Comparison of ENCODE assay signal across 8 mouse cellular contexts in the genomic region with DNA sequence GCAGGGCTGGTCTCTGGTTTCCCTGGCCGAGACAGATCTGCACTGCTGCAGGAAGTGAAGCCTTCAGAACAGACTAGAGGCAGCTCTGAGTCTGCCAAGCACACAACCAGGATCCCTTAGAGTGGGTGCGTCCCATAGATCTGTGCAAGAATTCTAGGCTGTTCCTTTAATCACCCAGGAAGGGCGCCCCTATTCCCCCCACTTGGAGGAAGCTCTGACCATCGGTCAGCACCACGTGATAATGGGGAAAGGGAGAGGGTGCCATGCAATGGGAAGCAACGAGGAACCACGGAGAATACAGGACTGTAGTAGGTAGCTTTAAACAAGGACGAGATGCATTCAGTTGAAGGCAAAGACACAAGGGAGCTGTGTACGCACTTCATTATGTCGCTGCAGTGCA.
DNase-seq lines count a peak whose midpoint lies in the region; ATAC-seq and TF ChIP-seq lines count a peak whose summit lies in the region.

No protein-coding gene starts in this region.

- no peak overlapping the region for H3K9ac ChIP-seq in embryonic facial prominence, embryonic 15.5 days

- no peak overlapping the region for H3K4me2 ChIP-seq in embryonic facial prominence, embryonic 15.5 days (replicated peaks)
- H3K4me2 ChIP-seq in myocyte (ENCODE audit: low read depth), result peak overlapping the region; percentile 31

- no peak overlapping the region for H3ac ChIP-seq in myocyte (ENCODE audit: control insufficient read depth, insufficient read length)

- ATAC-seq in embryonic facial prominence, embryonic 15.5 days (ENCODE audit: insufficient number of reproducible peaks, low FRiP score, low TSS enrichment, low read depth), result no peak
- no peak for ATAC-seq in cerebellum, adult (ENCODE audit: insufficient number of reproducible peaks, low FRiP score, low TSS enrichment)

- peak overlapping the region; percentile 33 for H3K27ac ChIP-seq in heart, embryonic 10.5 days
- peak overlapping the region; percentile 48; the same call in 1 of the 2 replicates for H3K27ac ChIP-seq in embryonic facial prominence, embryonic 15.5 days (replicated peaks)

- peaks cover 18% of the 10 kb centered on the region for H3K4me1 ChIP-seq in heart, embryonic 10.5 days
- H3K4me1 ChIP-seq in embryonic facial prominence, embryonic 15.5 days, result peaks cover 33% of the 10 kb centered on the region

- no peaks in the 10 kb centered on the region for H3K27me3 ChIP-seq in heart, embryonic 10.5 days (ENCODE audit: insufficient read depth, poor library complexity, severe bottlenecking)
- H3K27me3 ChIP-seq in embryonic facial prominence, embryonic 15.5 days, result no peaks in the 10 kb centered on the region
- no peaks in the 10 kb centered on the region for H3K27me3 ChIP-seq in myocyte (ENCODE audit: control insufficient read depth, insufficient read depth, insufficient read length)

- no peaks in the 10 kb centered on the region for H3K9me3 ChIP-seq in heart, embryonic 10.5 days
- no peaks in the 10 kb centered on the region for H3K9me3 ChIP-seq in embryonic facial prominence, embryonic 15.5 days (replicated peaks)

- no peak for TF ChIP-seq POLR2A in myocyte (IDR thresholded peaks at IDR 0.05; ENCODE audit: insufficient read length, low read depth)

- no peak overlapping the region for H3K4me3 ChIP-seq in heart, embryonic 10.5 days
- H3K4me3 ChIP-seq in embryonic facial prominence, embryonic 15.5 days (replicated peaks), result no peak overlapping the region
- no peak overlapping the region for H3K4me3 ChIP-seq in myocyte

- DNase-seq in heart, embryonic 10.5 days (ENCODE audit: low spot score), result no peak
- no peak for DNase-seq in heart, adult 18-20 months
- peak; percentile 32 for DNase-seq in lung, postnatal 36 days
- DNase-seq in lung, postnatal 10 days, result no peak
- DNase-seq in left cerebral cortex, postnatal 10 days (ENCODE audit: extremely low spot score in 1 of 2, low spot score in 2 of 2), result no peak

- intact Hi-C loops in left cerebral cortex, postnatal 10 days (cut with DNase I), result no loop called here

- 54% methylated on average over 10 of the region's 10 CpGs for WGBS in heart, embryonic 10.5 days
- 50% methylated on average over 10 of the region's 10 CpGs for WGBS in embryonic facial prominence, embryonic 15.5 days

- H3K79me2 ChIP-seq in myocyte (ENCODE audit: control insufficient read depth, insufficient read depth), result no peaks in the 10 kb centered on the region

- no peaks in the 10 kb centered on the region for H3K36me3 ChIP-seq in heart, embryonic 10.5 days
- H3K36me3 ChIP-seq in embryonic facial prominence, embryonic 15.5 days, result no peaks in the 10 kb centered on the region
- H3K36me3 ChIP-seq in myocyte (ENCODE audit: control insufficient read depth, insufficient read depth), result no peaks in the 10 kb centered on the region

TF ChIP-seq in myocyte, 11 proteins besides CTCF, POLR2A, EP300 and RAD21:
- no peak for TF ChIP-seq REST (IDR thresholded peaks at IDR 0.05; ENCODE audit: insufficient read depth, insufficient read length)
- no peak for TF ChIP-seq USF1 (IDR thresholded peaks at IDR 0.05; ENCODE audit: low read depth)
- TF ChIP-seq TCF3 (IDR thresholded peaks at IDR 0.05; ENCODE audit: insufficient read length, low read depth), result no peak
- no peak for TF ChIP-seq MYOD1 (IDR thresholded peaks at IDR 0.05; ENCODE audit: control insufficient read depth in 1 of 3, insufficient read length in 2 of 3, low read depth in 2 of 3)
